Mouse (Mus musculus): Measurements from ENCODE around the gene Nrip1.
"Not testable (repeated sequence)": the region's sequence is repeated elsewhere in the genome, so short reads cannot be mapped to it uniquely, and the experiment has no call there.

The Nrip1 gene

DNA sequence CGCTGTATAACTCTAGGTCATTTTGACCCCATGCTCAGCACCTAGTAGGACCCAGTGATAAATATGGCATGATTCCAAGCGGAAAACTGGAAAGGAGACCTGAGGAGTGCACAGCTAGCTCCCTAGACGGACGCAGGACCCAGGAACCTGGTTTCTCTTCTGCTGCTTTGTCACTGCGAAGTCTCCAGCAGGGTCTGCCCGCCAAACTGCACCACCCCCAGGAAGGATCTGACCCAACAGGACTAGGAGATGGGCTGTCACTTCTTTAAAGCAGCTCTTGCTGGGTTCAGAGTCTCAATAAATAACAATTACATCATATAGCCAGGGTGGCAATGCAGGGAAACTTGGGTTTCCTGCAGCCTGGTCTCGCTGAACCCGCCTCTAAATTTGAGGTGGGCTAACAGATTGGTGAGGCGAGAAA is at the start of gene Nrip1:
Nrip1 (minus strand) TSS at position 157 of the 421 bp plus-strand sequence.
- peak; percentile 57 to 58 for DNase-seq (ENCODE audit: low spot score in 2 of 2)

DNA sequence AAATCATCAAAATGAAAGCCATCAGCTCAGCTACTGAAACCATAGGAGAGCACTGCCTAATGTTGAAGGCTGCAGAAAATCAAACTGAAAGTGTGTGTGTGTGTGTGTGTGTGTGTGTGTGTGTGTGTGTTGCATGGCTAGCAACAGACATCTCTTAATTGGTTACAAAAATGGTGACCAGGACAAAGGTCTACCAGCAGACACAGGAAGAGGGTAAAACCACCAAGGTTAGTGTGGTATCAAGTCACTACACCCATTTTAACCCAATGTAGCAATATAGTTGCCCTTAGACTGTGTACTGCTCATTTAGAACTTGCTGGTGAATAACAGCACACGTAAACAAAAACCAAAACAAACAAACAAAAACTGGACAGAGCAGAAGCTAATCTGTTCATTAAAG is 48.9 kb upstream of the Nrip1 start:
- DNase-seq (ENCODE audit: low spot score in 2 of 2) = no peak

- no peak for DNase-seq (ENCODE audit: low spot score in 2 of 2)
Observed at GRCm38 (mm10) chr16:76419849-76420248, 46.2 kb upstream of the Nrip1 start.

GRCm38 (mm10) chr16:76416477-76416876 is 42.9 kb upstream of the Nrip1 start:
- no peak for DNase-seq (ENCODE audit: low spot score in 2 of 2)

DNA sequence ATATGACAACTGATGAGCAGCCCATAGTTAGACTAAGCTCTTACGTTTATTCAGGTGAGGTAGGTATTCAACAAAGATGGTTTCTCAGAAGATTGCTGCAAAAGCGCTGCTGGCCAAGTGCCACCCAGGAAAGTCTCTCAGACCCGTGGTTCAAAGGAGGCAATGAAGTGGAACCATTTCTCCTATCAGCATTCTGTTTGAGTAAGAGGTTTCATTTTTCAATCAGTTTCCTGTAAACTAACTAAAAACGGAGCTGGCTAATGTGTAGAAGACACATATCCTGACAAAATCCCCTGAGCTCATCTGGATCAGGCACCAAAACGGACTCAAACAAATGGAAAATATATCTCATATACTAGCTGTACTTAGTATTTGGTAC is 42.4 kb upstream of the Nrip1 start:
- no peak for DNase-seq (ENCODE audit: low spot score in 2 of 2)

DNA sequence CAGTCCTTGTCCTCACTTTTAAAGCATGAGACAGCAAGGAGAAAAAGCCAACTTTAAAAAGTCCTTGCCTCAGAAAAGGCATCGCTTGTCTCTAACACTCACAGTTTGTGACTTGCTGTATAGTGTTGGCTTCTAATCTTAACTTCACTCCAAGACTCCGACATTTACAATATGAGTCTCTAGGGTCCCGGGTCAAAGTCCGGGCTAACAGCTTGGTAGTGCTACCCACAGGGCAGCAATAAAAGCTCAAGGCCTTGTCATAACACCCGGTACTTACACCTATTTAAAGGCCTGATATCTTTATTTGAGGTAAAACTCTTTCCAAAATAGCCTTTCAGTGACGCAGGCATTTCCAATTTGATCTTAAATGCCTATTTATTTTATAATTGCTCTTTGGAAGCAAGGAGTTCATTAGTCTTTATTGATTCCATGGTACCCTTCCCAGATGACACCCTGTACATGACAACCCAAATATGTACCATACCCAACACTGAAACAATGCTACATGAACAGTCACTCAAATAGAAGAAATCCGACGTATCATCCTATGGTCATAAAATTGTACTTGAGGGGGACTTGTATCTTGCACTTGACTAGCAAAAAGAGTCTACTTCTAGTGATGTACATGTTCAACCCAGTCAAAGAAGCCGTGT is 41.9 kb upstream of the Nrip1 start:
- DNase-seq (ENCODE audit: low spot score in 2 of 2) = no peak

DNA sequence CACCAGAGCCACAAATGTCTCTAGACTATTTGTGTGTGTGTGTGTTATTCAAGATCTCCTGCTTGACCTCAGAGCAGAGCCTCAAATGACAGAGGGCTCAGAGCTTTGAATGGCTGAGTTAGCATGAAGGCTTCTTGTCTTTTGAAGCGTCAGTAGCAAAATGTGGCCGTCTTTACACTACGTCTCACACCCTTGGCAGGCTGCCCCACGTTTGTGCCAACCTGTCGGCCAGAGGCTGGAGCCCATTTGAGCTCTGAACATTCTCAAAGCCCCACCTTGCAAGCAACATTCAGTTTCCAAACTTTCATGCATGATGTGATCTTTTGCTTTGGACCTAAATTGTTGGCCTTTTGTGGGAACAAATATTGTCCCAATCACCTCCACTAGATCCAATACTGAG is 40.9 kb upstream of the Nrip1 start:
- no peak for DNase-seq (ENCODE audit: low spot score in 2 of 2)

DNA sequence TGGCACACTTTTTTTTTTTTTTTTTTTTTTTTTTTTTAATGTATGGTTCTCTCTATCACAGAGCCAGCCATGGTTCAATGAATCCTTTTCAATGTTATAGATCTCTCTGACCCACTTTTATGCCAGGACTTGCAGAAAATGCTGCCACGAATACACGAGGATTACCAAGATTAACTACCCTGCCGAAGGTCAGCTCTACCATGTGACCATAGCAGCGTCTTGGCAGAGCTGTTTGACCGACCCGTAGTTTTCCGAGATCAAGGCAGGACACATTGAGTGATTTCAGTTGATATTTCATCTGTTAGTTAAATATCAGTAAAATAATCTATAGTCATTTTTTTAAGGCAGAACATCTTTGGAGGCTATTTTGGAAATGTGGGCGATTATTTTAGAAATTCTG is 40.0 kb upstream of the Nrip1 start:
- DNase-seq (ENCODE audit: low spot score in 2 of 2) = no peak

DNA sequence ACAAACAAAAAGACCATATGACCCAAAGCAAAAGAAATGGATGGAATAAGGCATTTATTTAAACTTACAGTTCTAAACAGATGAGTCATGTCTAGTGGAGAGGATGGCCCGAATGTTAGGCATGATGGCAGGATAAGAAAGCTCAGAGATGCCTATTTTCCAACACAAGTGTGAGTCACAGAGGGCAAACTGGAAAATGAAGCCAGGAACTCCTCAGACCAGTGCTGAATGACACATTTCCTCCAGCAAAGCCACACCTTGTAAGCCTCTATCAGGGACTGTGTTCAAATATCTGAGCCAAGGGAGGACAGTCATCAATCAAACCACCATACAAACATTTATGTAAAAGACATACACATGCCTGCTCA is 35.7 kb upstream of the Nrip1 start:
- DNase-seq (ENCODE audit: low spot score in 2 of 2) = no peak

DNA sequence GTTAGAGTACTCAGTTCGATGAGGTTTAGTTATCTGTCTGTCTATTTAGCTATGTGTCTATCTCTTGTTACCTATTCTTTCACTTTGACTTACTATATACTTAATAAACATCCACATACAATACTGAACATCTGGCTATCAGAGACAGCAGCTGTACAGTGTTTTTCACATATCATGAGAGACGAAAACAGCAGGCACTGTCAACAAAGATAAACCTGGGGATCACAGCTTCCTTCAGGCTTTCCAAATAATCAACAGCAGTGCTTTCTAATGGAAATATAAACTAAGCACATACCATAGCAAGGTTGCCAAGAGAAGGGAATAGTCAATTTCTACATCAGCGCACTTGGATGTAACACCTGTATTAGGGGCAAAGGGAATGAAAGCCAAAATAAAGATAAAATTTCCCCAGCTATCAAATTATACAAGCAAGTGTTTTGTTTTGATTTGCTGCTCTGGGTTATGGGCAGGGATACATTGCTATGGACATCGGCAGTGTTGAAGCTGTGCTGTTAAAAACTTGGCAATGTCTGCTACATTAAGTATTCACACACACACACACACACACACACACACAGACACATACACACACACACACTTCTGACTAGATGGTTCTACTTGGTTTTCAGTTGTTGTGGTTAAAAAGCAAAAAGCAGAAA is 35.2 kb upstream of the Nrip1 start:
- DNase-seq (ENCODE audit: low spot score in 2 of 2) = no peak

DNA sequence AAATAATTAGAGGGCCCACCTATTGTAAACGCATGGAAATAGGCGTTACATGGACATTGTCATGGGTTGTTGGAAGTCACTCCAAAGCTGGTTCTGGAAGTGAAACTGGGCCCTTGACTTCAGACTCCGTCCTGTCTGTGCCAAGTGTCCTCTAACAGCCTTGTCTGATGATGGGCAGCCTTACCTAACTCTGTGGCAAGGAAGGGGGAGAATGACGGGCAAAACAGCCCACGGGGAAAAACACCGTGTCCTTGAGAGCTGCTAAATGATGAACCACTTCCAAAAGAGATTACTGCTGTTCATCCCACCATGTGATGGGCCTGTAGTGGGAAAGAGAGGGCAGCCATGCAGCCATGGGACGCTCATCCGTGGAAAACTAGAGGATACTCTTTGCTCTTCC is 34.6 kb upstream of the Nrip1 start:
- DNase-seq (ENCODE audit: low spot score in 2 of 2) = no peak

GRCm38 (mm10) chr16:76407321-76407920 is 33.8 kb upstream of the Nrip1 start:
- no peak for DNase-seq (ENCODE audit: low spot score in 2 of 2)

GRCm38 (mm10) chr16:76406897-76407296 is 33.3 kb upstream of the Nrip1 start:
- DNase-seq (ENCODE audit: low spot score in 2 of 2) = no peak

DNA sequence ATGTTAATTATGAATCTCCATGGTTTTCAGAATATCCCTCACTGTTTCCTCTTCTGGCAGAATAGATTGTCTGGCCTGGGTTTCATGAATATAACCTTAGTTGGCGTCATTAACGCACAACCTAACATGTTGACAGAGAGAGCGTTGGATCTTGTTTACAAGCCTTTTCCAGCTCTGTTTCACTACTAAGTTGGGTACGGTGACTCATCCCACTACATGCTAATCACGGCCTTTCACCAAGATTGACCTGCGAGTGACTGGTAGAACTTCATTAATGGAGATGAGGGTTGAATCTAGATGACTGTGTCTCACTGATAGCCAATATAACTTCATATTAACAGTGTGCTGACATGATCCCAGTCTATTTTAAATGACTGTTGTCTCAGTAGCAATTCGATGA is 32.7 kb upstream of the Nrip1 start:
- no peak for DNase-seq (ENCODE audit: low spot score in 2 of 2)

DNA sequence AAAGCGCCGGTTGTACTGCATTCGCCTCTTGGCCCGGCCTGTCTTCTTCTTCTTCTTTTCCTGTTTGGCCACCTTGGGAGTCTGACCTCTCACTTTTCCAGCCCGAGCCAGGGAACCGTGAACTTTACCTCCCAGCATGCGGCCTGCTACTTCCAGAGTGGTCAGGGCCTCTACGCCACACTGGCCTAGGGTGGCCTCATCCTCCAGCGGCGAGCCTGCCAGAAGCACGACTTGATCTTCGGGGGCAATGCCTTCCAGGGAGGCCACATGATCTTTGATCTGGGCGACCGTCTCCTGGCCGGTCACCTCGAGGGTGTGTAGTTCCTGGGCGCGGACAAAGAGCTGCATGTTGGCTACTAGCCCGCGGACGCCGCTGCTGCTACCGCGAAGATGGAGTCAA is 29.7 kb upstream of the Nrip1 start:
- not testable (repeated sequence) for DNase-seq (ENCODE audit: low spot score in 2 of 2)

GRCm38 (mm10) chr16:76396512-76396911 is 22.9 kb upstream of the Nrip1 start:
- no peak for DNase-seq (ENCODE audit: low spot score in 2 of 2)

GRCm38 (mm10) chr16:76393267-76393666 is 19.6 kb upstream of the Nrip1 start:
- no peak for DNase-seq (ENCODE audit: low spot score in 2 of 2)

DNA sequence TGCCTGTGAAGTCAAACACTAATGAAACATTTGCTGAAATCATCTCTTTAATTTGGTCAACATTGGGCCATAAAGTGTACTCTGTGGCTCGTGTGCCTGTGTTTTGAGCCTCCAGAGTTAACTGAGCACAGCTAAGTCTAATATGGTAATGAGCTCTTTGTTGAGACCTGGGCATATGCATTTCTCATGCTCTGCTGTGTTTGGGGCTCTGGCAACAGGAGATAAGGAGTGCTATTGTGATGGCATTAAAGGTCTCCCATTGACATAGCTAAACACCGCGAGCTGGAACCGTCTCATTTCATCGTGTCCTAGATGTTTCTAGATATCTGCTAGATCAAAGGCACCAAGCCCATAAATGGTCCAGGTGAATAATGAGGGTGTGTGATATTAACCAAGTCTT is 12.9 kb upstream of the Nrip1 start:
- DNase-seq (ENCODE audit: low spot score in 2 of 2) = no peak

GRCm38 (mm10) chr16:76386071-76386470 is 12.4 kb upstream of the Nrip1 start:
- no peak for DNase-seq (ENCODE audit: low spot score in 2 of 2)

GRCm38 (mm10) chr16:76377211-76377610 is 3.6 kb upstream of the Nrip1 start:
- DNase-seq (ENCODE audit: low spot score in 2 of 2) = no peak

GRCm38 (mm10) chr16:76376661-76377060 is 3.0 kb upstream of the Nrip1 start:
- no peak for DNase-seq (ENCODE audit: low spot score in 2 of 2)

DNA sequence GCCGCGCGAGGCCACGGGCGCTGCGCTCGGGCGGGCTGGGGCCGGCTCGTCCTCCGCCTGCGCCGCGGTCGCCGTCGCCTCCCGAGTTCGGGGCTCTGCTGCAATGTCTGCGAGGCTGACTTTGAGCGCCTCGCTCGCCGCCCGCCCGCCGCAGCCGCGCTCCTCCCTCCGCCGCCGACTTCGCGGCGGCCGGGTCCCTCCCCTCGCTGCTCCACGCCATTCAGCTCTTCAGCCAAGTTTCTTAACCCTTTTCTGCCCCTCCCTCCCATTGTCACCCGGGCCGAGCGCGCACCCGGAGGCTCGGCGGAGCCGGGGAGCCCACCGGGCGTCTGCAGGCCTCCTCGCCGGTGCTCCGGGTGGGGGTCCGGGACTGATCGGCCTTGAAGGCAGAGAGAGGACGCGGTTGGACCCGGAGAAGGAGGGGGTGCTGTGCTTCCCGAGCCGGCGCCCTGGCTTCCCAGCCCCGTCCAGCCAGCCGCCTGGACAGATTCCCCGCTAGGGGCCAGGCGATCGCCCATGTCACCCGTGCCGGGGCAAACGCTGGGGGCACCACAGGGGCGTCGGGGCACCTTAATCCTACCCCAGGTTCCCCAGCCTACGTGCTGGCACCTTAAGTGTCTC is 576 bp downstream of the Nrip1 start:
- DNase-seq (ENCODE audit: low spot score in 2 of 2) = peak; percentile 81 to 85
